Mouse (Mus musculus): ENCODE results near the gene Tspoap1. TPM values are rescaled to one million over a fixed set of nuclear protein-coding genes. Genes with fewer than 3 reads are reported as not detected.

The Tspoap1 gene
- polyA plus RNA-seq, 1 experiment: 1.3 TPM

DNA sequence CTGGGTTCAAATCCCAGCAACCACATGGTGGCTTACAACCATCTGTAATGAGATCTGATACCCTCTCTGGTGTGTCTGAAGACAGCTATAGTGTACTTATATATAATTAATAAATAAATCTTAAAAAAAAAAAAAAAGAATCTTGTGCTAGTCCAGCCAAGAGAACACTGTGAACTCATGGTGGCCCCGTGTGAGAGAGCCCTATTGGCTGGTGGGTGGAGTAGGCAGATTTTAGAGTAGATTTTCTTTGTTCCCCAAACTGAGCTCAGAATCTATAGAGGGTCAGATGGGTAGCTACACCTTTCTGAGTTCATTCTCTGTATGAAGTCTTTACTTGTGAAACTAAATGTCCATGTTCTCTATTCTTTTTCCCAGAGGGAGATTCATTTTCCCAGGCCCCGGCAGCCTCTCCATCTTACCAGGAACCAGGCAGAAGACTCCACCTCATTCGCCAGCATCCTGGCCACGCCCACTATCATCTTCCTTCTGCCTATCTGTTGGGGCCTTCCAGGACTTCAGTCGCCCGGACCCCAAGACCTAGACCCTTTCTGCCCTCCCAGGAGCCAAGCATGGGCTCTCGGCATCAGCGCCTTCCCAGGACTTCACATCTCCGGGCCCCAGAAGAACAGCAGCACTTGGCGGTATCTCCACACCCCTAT, 29.6 kb upstream of the Tspoap1 start:
- no peak for TF ChIP-seq POLR2A (IDR thresholded peaks at IDR 0.05; ENCODE audit: low read depth, low read length)
- TF ChIP-seq CTCF (IDR thresholded peaks at IDR 0.05; ENCODE audit: extremely low read depth, insufficient read length, insufficient replicate concordance, low read depth, low read length): no peak
- Histone ChIP-seq H3K27me3 (ENCODE audit: control insufficient read depth, insufficient read depth, low read length) (no peaks in the 10 kb centered on the region), H3K4me1 (ENCODE audit: control insufficient read depth, insufficient read depth, insufficient read length, low read length) (peaks cover 3% of the 10 kb centered on the region), H3K4me3 (ENCODE audit: low read depth, low read length) (no peak overlapping the region), H3K36me3 (ENCODE audit: control insufficient read depth, insufficient read depth, low read length) (peaks cover 47% of the 10 kb centered on the region), H3K27ac (ENCODE audit: insufficient read depth, low read depth, low read length) (no peak overlapping the region)
- 81% methylated on average over 10 of the region's 10 CpGs for WGBS

DNA sequence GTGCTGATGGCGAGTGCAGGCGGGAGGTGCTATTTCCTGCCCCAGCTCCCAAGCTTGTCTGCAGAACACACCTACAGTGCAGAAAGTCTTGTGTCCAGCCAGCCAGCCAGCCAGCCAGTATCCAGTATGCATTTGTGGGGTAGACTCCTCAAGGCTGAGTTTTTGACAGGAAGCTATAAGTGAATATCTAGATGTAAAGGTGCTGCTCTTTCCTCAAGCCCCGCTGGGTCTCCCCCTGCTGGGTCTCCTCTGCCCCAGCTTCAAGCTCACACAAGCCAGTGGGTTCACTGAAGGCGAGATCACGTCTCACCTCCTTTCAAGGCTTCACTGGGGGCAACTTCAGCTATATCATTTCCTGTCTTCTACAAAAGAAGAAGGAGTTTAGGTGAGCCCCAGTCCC, 26.0 kb upstream of the Tspoap1 start:
- no peak for TF ChIP-seq POLR2A (IDR thresholded peaks at IDR 0.05; ENCODE audit: low read depth, low read length)
- TF ChIP-seq CTCF (IDR thresholded peaks at IDR 0.05; ENCODE audit: extremely low read depth, insufficient read length, insufficient replicate concordance, low read depth, low read length): no peak
- Histone ChIP-seq H3K4me3 (ENCODE audit: low read depth, low read length) (peak overlapping the region; percentile 42), H3K4me1 (ENCODE audit: control insufficient read depth, insufficient read depth, insufficient read length, low read length) (peaks cover 2% of the 10 kb centered on the region), H3K27ac (ENCODE audit: insufficient read depth, low read depth, low read length) (peak overlapping the region; percentile 37), H3K36me3 (ENCODE audit: control insufficient read depth, insufficient read depth, low read length) (peaks cover 30% of the 10 kb centered on the region), H3K27me3 (ENCODE audit: control insufficient read depth, insufficient read depth, low read length) (no peaks in the 10 kb centered on the region)
- 77% methylated on average over 5 of the region's 5 CpGs for WGBS

DNA sequence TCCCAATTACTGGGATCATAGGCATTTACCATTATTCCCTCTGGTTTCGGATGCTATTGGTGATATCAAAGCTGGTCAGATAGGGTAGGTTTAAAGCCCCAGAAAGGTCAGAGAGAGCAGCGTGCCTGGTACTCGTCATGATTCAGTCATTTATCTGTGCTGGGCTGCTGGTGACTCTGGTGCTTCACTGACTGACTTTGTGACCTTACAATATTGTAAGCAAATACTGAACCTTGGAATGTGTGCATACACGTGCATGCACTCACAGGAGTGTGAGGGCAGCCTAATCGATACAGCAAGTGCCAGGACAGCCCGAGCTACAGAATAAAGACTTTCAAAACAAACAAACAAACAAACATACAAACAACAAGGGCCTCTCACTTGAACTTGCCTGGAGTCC, 24.6 kb upstream of the Tspoap1 start:
- WGBS: 36% methylated on average over 6 of the region's 6 CpGs
- Histone ChIP-seq H3K36me3 (ENCODE audit: control insufficient read depth, insufficient read depth, low read length) (peaks cover 25% of the 10 kb centered on the region), H3K27me3 (ENCODE audit: control insufficient read depth, insufficient read depth, low read length) (no peaks in the 10 kb centered on the region), H3K4me1 (ENCODE audit: control insufficient read depth, insufficient read depth, insufficient read length, low read length) (peaks cover 2% of the 10 kb centered on the region), H3K4me3 (ENCODE audit: low read depth, low read length) (no peak overlapping the region), H3K27ac (ENCODE audit: insufficient read depth, low read depth, low read length) (no peak overlapping the region)
- no peak for TF ChIP-seq CTCF (IDR thresholded peaks at IDR 0.05; ENCODE audit: extremely low read depth, insufficient read length, insufficient replicate concordance, low read depth, low read length)

DNA sequence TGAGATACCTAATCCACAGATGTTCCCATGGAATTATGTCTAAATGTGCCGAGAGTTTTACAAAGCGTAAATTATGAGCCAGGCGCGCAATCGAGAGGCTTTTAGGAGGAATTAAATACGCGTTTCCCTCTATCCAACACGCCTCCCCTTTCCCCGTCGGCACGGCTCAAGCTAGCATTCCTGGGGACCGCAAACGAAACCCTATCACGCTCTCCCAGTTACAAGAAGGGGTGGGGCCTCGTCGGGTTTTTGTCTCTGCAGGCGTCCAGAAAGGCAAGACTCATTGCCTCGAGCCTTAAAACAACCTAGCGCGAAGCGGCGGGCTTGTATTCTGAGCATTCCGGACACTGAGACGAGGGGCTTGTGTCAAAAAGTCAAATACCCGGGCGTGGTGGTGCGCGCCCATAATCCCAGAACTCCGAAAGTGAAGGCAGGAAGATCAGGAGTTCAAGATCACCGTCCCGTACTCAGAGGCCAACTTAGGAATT, 23.6 kb upstream of the Tspoap1 start:
- peak overlapping the region; percentile 75 for H3K27ac ChIP-seq (ENCODE audit: insufficient read depth, low read depth, low read length)
- TF ChIP-seq POLR2A (IDR thresholded peaks at IDR 0.05; ENCODE audit: low read depth, low read length) (no peak), CTCF (IDR thresholded peaks at IDR 0.05; ENCODE audit: extremely low read depth, insufficient read length, insufficient replicate concordance, low read depth, low read length) (no peak)
- under 1% methylated on average over 31 of the region's 31 CpGs for WGBS
- no peaks in the 10 kb centered on the region for H3K27me3 ChIP-seq (ENCODE audit: control insufficient read depth, insufficient read depth, low read length)
- peak overlapping the region; percentile 79 for H3K4me3 ChIP-seq (ENCODE audit: low read depth, low read length)
- peaks cover 15% of the 10 kb centered on the region for H3K36me3 ChIP-seq (ENCODE audit: control insufficient read depth, insufficient read depth, low read length)
- H3K4me1 ChIP-seq (ENCODE audit: control insufficient read depth, insufficient read depth, insufficient read length, low read length): peaks cover 2% of the 10 kb centered on the region

DNA sequence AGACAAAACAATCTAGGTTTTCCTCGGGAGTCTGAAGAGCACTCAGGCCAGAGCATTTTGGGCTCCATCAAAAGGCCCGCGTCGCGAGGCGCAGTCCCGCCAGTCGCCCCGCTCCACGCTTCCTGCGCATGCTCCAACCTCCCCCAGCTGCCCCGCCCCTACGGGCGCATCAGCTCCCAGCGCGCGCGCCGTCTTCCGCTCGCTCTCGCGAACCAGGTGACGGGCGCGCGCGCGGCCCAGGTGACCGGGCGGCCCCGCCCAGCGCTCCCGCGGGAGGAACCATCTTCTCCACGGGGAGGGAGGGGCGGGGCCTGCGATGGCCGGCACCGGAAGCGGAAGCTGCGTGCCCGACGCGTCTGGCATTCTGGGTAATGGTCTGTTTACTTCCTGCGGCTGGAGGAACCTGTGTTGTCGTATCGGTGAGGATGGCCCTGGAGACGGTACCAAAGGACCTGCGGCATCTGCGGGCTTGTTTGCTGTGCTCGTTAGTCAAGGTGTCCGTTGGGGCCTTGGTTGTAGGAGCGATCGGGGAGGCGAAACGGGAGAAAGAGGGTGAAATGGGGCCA, 23.1 kb upstream of the Tspoap1 start, which contains the start of gene Supt4a:
TSS of gene Supt4a (plus strand) at position 378 of the 566 bp plus-strand sequence.
- Histone ChIP-seq H3K36me3 (ENCODE audit: control insufficient read depth, insufficient read depth, low read length) (peaks cover 11% of the 10 kb centered on the region), H3K4me3 (ENCODE audit: low read depth, low read length) (peak within 1 kb of the TSS; percentile 79), H3K27me3 (ENCODE audit: control insufficient read depth, insufficient read depth, low read length) (no peaks in the 10 kb centered on the region), H3K27ac (ENCODE audit: insufficient read depth, low read depth, low read length) (peak within 1 kb of the TSS; percentile 75), H3K4me1 (ENCODE audit: control insufficient read depth, insufficient read depth, insufficient read length, low read length) (peaks cover 2% of the 10 kb centered on the region)
- WGBS: under 1% methylated on average over 56 of the region's 57 CpGs
- TF ChIP-seq POLR2A (IDR thresholded peaks at IDR 0.05; ENCODE audit: low read depth, low read length): peak; percentile 64
- no peak for TF ChIP-seq CTCF (IDR thresholded peaks at IDR 0.05; ENCODE audit: extremely low read depth, insufficient read length, insufficient replicate concordance, low read depth, low read length)

DNA sequence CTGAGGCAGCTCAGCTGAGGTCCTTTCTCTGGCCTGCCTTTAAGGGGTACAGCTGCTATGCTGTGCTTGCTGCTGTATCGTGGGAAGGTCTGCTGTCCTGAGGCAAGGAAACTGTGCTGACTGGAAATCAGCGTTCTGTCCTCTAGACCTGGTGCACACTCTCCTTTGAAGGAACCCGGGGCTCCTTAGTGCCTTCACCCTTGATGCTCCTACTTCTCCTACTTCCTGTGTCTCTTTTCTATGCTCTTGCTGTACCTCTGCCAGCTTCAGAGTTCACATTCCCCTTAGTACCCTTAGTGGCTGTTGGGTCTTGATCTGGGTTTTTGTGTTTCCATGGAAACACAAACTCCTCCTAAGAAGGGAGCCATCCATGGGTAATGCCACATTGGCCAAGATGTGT, 16.6 kb upstream of the Tspoap1 start:
- TF ChIP-seq POLR2A (IDR thresholded peaks at IDR 0.05; ENCODE audit: low read depth, low read length) (no peak), CTCF (IDR thresholded peaks at IDR 0.05; ENCODE audit: extremely low read depth, insufficient read length, insufficient replicate concordance, low read depth, low read length) (no peak)
- H3K4me3 ChIP-seq (ENCODE audit: low read depth, low read length): no peak overlapping the region
- H3K36me3 ChIP-seq (ENCODE audit: control insufficient read depth, insufficient read depth, low read length): peaks cover 17% of the 10 kb centered on the region
- H3K27me3 ChIP-seq (ENCODE audit: control insufficient read depth, insufficient read depth, low read length): no peaks in the 10 kb centered on the region
- WGBS: 94% methylated on average over 3 of the region's 3 CpGs
- peaks cover 2% of the 10 kb centered on the region; the same call in 1 of the 2 replicates for H3K4me1 ChIP-seq (ENCODE audit: control insufficient read depth, insufficient read depth, insufficient read length, low read length)
- H3K27ac ChIP-seq (ENCODE audit: insufficient read depth, low read depth, low read length): 0 out of 2 replicates have a peak overlapping the region, but pooled peaks have one; percentile 55

DNA sequence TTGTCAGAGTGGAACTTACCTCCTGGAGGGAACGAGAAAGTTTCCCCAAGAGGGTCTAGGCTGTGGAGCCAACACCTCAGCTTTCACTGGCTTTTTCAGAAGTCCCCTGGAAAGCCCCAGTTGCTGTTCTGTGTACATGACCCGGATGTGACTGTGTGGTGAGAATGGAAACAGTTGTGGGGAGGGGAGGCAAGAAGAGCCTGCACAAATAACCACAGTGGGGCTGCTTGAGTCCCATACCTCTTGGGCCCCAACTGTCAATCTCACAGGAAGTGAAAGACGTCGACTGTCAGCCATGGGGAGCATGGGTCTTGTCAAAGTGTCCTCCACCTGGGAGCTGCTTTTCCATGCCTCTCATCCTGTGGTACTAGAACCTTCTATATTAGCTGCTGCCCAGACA, 15.4 kb upstream of the Tspoap1 start:
- peak overlapping the region; percentile 15 for H3K4me3 ChIP-seq (ENCODE audit: low read depth, low read length)
- no peaks in the 10 kb centered on the region for H3K27me3 ChIP-seq (ENCODE audit: control insufficient read depth, insufficient read depth, low read length)
- WGBS: 67% methylated on average over 4 of the region's 4 CpGs
- TF ChIP-seq CTCF (IDR thresholded peaks at IDR 0.05; ENCODE audit: extremely low read depth, insufficient read length, insufficient replicate concordance, low read depth, low read length) (no peak), POLR2A (IDR thresholded peaks at IDR 0.05; ENCODE audit: low read depth, low read length) (no peak; the same call in 1 of the 2 replicates)
- peak overlapping the region; percentile 88 for H3K27ac ChIP-seq (ENCODE audit: insufficient read depth, low read depth, low read length)
- peaks cover 2% of the 10 kb centered on the region; the same call in 1 of the 2 replicates for H3K4me1 ChIP-seq (ENCODE audit: control insufficient read depth, insufficient read depth, insufficient read length, low read length)
- peaks cover 13% of the 10 kb centered on the region for H3K36me3 ChIP-seq (ENCODE audit: control insufficient read depth, insufficient read depth, low read length)

Data from small intestine, adult 2 months (tissue).